Mouse (Mus musculus): ENCODE results near the gene Ston1.

- no peak for TF ChIP-seq CTCF (IDR thresholded peaks at IDR 0.05; ENCODE audit: borderline replicate concordance, insufficient read depth, low read length)
- TF ChIP-seq POLR2A (IDR thresholded peaks at IDR 0.05; ENCODE audit: low read depth, low read length): no peak; the same call in 1 of the 2 replicates
These were observed 29.7 kb downstream of the Ston1 start for GRCm38 (mm10) chr17:88627150-88627549.
